Mouse (Mus musculus) spleen, adult 10 weeks (tissue): ENCODE measurements around the gene Ccnj. TPM values are rescaled to one million over a fixed set of nuclear protein-coding genes. Genes with fewer than 3 reads are reported as not detected.

Experiments used
- polyA plus RNA-seq: library from polyadenylated mRNA; stranded (reverse); fragments of 350-450 nt; fragmentation: Illumina TruSeq; extraction: RNeasy Lipid Tissue Mini Kit (QIAGEN cat#74804); gene quantifications from one replicate; pipeline ENCODE4 v1.2.3, GENCODE M21; 2015; ENCODE audit warnings: low replicate concordance; ENCODE audit not compliant: insufficient read depth

Ccnj gene
- polyA plus RNA-seq = 15.0 TPM

GRCm38 (mm10) chr19:40830703-40831415 lies at the start of gene Ccnj:
TSS of gene Ccnj (plus strand) at chr19:40831279.

GRCm38 (mm10) chr19:40894519-40895392 lies 63.7 kb downstream of the Ccnj start, which contains the start of gene Zfp518a:
TSS of gene Zfp518a (plus strand) at chr19:40894705.

Other genes with a start within 250 kb of the Ccnj start
- gene Aldh18a1, start 242.8 kb upstream of the Ccnj start, polyA plus RNA-seq = 19.0 TPM
- 9.1 TPM for gene Tctn3, start 219.0 kb upstream of the Ccnj start, polyA plus RNA-seq
- 47.3 TPM for gene Entpd1, start 218.9 kb upstream of the Ccnj start, polyA plus RNA-seq
- gene Cc2d2b, start 82.5 kb upstream of the Ccnj start, polyA plus RNA-seq = 1.1 TPM
- 28.8 TPM for gene Zfp518a, start 63.4 kb downstream of the Ccnj start, polyA plus RNA-seq
- gene Blnk, start 163.3 kb downstream of the Ccnj start, polyA plus RNA-seq = 171 TPM
- 3.1 TPM for gene Dntt, start 198.0 kb downstream of the Ccnj start, polyA plus RNA-seq
- not detected for gene Opalin, start 245.8 kb downstream of the Ccnj start, polyA plus RNA-seq